Mouse (Mus musculus): ENCODE results near the gene Pdcd2.
"Not testable (repeated sequence)": the region's sequence is repeated elsewhere in the genome, so short reads cannot be mapped to it uniquely, and the experiment has no call there.

The Pdcd2 gene

DNA sequence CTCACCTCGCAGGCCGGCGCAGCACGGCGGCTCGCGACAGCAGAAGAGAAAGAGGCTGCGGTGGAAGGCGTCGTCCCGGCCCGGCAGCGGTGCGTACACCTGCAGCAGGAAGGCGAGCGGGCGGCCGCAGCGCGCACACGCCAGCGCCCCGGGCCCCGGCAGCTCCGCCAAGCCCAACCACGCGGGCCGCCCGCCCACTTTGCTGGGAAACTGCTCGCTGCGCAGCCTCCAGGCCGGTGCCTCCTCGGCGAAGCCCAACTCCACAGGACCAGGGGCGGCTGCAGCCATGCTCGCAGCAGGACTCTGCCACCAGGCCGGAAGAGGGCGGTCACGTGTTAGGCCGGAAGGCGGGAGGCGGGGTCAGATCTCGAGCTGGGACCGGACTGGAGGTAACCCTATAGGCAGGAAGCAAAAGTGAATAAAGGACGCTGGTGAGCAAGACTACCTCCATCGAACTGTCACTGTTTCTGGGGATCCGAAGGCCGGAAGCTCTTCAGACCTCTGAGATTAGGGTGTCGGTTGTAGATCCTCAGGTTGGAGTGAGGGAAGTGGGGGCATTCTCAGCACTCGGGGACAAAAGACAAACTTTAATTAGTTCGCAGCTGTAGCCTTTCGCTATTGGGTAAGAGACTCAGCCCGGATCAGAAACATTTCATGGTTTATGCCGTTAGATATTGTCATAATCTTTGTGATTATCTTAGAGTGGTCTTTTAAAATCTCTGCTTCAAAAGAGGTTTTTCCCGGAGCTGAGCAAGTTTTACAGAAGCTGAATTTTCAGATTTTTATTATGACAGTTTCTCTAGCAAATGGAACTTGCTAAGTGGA is at the start of gene Pdcd2:
Gene Pdcd2, minus strand, starts transcription at position 316 of the 825 bp plus-strand sequence.
- DNase-seq = peak; percentile 96 to 97

DNA sequence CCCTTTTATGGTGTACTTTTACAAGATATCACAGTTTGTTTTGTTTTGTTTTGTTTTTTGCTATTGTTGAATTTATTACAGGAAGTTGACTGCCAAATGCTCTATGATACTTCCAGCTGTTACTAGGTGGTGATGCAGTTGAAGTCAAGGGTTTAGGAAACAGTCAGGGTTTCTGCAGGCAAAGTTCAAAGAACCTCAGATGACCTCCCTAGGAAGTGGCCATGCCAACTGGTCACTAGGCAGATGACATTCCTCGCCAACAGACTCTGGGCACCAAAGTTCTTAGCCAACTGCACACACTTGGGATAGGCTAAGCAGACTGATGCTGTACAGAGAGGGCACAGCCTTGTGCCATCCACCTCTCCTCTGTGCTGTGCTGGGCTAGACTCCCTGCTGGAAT is 48.0 kb upstream of the Pdcd2 start:
- no peak for DNase-seq

DNA sequence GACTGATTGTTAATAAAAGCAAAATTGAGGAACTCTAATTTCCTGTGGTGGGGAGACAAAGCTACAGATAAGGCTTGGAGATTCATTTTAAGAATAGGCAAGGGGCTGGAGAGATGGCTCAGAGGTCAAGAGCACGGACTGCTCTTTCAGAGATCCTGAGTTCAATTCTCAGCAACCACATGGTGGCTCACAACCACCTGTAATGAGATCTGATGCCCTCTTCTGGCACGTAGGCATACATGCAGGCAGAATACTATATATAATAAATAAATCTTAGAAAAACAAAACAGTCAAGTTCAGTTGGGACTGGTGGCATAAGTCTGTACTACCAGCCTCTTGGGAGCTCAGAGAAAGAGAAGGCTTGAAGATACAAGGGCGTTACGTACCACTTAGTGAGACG is 39.8 kb upstream of the Pdcd2 start:
- no peak for DNase-seq

DNA sequence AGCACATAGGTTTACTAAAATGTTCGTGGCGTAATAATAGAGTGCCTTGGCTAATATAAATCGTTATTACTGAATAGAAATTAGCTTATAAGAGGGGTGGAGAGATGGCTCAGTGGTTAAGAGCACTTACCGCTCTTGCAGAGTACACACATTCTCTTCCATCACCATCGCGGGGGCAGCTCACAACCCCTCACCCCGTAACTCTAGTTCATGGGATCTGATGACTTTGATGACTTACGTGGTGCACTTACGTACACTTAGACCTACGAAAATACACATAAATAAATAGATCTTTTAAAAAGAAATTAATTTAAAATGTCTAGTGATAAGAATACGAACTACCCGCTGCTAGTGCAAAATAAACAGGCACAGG is 37.8 kb upstream of the Pdcd2 start:
- DNase-seq = peak; percentile 11 to 31

DNA sequence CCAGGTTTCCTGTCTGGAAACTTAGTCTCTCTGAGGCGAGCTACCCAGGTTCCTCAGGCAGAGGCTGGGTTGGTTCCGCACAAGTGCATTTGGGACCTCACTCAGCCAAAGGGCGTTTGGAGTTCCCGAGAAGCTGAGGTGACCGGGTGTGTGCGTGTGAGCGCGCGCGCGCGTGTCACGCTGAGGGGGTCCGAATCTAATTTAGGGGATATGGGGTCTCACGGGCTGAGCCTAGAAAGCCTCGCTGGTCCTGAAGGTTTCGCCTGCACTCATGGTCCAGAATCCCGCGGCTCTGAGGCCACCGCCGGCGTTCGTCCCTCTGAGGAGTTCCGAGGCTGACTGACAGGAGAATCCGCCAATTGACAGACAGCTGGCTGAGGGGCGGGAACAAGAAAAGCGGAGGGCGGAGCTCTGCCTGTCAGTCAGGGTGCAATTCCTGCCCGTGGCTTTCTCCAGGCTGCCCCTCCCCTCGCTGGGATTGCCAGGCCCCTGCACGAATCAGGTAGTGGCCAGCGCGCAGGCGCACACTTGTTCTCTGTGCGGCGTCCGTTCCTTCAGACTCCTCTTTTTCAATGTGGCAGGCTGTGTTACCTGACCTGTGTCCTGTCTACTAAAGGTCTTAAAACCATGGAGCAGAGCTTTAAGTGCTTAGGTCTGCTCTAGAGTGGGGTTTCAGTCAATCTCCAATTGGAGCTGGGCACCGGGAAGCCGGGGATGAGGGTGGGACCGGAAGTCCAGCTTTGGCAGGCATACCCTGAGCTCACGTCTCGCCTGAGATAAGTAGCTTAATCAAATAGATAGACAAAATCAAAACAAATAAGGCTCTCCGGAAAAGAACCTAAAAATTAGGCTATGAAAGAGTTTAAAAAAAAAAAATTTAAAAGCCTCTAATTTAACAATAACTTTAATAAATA is 37.2 kb upstream of the Pdcd2 start, which contains the start of gene Prdm9:
Gene Prdm9, minus strand, starts transcription at position 341 of the 914 bp plus-strand sequence.
- peak; percentile 100 for DNase-seq

DNA sequence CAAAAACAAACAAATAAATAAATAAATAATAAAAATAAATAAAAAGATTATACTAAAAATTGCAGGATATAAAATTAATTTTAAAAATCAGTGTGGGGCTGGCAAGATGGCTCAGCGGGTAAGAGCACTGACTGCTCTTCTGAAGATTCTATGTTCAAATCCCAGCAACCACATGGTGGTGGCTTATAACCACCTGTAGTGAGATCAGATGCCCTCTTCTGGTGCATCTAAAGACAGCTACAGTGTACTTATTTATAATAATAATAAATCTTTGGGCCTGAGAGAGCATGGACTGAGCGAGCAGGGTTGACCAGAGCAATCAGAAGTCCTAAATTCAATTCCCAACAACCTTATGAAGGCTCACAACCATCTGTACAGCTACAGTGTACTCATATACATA is 32.8 kb upstream of the Pdcd2 start:
- DNase-seq = no peak

DNA sequence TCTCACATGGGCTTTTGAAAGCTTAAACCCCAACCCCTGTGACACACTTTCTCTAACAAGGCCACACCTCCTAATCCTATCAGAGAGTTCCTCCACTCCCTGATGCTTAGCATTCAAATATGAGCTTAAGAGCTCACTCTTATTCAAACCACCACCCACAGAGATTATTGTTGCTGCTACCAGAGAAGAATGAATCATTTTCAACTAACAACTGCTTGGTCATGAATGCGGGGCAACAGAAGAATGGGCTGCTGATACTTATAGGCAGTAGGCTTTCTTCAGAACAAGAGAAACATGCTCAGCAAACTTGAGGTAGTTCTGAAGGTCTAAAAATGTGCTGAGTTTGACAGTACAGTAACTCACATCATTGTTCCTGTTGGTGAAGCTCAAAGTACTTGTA is 22.6 kb upstream of the Pdcd2 start:
- no peak for DNase-seq

DNA sequence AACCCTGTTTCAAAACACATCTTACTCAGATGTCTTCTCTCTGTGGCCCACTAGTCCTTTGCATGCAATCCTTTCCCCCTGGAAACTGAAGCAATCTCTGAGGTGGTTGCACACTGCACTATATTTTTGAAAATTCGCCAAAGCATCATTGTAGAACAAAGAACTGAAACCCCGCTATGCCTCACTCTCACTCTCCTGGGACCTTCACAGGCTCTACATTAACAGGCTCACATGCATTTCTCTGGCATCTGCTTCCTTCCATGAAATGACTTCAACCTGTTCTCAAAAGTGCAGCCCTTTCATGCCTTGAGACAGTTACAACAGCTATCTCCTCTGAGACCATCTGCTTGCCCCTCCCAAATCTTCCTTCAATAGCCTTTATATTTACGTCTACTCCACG is 19.3 kb upstream of the Pdcd2 start:
- DNase-seq = no peak

DNA sequence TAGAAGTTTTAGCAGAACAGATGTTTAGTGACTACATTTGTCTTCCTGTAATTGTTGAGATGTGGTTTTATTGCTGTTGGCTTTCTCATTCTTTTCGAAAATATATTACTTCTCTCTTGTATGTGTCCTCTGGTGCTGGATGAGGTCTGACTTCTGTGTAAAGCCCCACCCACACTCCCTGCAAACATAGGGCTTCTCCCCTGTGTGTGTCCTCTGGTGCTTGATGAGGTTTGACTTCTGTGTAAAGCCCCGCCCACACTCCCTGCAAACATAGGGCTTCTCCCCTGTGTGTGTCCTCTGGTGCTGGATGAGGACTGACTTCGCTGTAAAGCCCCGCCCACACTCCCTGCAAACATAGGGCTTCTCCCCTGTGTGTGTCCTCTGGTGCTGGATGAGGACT is 16.8 kb upstream of the Pdcd2 start:
- not testable (repeated sequence) for DNase-seq

DNA sequence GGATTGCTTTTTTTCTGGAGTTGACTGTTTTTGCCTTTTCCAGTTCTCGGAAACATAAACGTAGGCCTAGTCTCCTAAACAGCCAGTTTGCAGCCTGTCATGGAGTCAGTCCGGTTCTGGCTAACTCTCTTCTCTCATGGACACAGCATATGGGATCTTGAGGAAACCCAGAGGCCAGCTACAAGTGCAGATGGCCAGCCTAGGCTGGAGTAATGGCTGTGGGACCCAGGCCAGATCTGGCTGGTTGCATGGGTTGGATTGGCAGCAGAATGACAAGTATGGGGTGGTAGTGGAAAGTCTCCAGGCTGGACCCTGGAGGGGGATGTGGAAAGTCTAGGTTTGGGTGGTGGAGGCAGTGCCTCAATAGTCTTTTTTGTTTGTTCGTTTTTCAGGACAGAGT is 13.2 kb upstream of the Pdcd2 start:
- DNase-seq = no peak

DNA sequence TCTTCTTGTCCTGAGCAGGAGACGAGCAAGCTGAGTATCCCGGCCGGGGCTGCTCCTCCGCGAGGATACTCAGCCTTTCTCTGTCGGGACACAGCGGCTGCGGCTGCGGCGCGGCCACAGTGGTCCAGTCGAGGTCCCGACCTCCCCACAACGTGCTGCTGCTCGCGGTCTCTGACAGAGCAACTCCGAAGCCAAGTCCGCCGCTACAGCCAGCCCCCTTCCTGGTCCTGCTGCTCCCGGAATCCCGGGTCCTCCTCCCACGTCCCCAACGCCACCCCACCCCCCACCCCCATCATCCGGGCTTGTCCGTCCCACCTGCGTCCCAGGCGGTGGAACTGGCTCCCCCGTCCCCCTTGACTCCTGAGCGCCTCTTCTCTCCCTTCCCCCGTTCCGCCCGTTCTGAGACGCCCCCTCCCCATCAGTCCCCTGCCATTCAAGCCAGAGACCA is 9.4 kb upstream of the Pdcd2 start:
- peak; percentile 32 to 42 for DNase-seq

DNA sequence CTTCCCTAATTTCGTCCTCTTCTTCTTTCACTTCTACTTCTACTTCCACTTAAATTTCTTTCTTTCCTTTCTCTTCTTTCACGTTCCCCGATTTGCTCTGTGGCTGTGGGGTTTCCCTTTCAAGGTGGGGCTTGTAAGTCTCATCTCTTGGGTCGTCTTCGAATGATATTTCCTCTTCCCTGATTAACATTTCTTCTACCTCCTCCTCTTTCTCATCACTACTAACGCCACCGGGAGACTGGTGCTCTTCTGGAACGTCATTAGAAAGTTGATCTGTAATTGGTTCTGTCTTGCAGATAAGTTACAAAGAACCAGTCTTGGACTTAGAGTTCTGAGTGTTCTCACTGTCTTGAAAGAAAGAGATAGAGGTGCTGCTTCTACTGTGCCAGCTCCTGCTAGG is 8.8 kb upstream of the Pdcd2 start:
- no peak for DNase-seq

DNA sequence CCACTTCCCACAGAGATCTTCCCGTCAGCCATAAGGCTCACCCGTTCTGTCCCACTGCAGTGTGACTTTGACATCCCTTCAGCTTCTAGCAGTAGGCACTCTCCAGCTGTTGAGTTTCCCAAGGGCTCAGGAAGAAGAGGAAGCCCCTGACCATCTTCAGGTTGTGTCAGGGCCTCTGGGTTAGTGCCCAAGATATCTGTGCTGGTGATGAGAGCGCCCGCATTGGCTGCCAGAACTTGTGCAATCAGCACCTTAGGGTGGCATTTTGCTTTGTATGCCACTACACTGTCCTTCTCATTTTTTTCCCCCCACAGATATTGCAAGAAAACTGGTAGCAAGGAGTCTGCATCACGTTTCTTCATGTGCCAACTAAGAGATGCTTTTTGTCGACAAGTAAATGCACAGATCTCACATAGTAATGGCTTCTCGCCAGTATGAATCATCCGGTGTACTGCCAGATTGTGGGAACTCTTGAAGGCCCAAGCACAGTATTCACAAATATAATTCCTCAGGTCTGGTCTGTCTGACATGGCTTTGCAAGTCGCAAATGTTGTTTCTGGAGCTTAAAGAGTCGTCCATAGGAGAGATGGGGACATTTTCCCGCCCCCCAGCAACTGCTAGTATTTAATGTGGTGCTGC is 8.2 kb upstream of the Pdcd2 start:
- peak; percentile 27 to 42 for DNase-seq

DNA sequence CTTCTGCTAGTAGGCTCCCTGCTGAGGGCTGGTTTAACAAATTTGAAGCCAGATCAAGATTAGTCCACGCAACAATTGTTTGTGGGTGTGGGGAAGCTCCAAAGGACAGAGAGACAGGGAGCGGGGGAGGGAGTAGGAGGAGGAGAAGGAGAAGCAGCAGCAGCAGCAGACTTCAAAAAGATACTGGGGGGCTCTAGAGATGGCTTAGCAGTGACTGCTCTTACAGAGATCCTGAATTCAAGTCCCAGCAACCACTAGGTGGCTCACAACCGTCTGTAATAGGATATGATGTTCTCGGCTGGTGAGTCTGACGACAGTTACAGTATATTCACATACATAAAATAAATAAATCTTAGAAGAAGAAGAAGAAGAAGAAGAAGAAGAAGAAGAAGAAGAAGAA is 3.0 kb upstream of the Pdcd2 start:
- DNase-seq = peak; percentile 22 to 67

DNA sequence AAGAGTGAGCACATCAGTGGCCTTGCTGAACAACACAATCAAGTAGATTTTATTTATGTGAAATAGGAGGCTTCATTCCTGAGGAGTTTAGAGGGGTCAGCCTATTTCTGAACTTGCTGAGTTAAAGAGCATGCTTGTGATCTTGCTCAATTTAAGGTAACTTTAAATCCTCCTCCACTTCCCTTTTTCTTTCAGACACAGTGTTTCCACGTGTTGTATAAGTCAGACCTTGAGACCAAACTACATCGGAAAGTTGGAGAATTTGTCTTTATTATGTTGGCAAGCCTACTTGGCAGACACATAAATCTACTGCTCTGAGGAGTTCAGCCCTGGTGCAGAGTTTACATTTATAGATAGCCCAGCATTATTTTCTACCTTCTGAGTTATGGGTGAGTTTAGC is 1.8 kb upstream of the Pdcd2 start:
- DNase-seq = no peak

DNA sequence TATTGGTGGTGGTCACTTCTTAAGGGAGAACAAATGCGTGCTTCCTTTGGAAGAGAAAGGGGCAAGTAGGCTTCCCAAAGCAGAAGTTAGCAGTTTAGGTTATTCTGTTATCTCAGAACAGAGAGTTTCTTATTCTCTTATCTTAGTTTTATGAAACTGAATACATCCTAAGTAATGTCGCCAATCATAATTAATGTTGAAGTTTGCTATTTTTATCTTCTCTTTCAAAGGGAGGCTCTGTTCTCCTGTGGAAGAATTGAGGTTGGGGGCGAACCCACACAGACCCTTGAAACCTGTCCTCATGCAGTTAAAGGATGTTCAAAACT is 673 bp upstream of the Pdcd2 start:
- no peak for DNase-seq

DNA sequence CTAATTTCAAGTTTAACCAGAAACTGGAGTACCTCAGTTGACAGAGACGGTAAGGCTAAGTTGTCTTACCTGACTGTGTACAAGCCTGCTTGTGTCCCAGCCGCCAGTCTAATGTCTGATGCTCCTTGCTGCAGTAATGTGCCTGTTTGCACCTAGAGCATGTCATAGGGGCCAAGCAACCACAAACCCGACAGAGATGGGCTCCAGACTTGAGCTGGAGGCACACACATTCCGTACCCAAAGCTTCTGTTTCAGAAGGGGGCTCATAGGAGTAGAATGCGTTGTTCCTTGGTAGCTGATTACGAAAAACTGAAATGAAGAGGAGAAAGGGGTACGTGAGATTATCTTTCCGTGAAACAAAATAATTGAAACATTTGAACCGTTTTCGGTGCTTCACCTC is 797 bp downstream of the Pdcd2 start:
- DNase-seq = peak; percentile 14 to 16

DNA sequence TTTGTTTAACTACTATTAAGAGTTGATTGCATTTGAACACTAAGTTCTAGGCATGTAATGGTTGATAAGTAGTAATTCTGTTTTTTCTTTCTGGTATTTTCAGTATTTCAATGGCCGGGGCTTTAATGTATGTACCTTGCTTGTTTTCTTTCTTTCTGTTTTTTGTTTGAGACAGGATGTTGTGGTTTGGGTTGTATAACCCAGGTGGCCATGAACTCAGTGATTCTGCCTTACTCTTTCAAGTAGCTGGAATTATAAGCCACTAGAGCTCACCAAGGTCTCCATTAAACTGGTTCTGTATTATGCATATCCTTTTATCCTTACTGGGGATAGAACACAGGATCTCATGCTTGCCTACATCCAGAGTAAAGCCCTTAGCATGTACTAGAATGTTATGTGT is 8.3 kb downstream of the Pdcd2 start:
- DNase-seq = no peak

DNA sequence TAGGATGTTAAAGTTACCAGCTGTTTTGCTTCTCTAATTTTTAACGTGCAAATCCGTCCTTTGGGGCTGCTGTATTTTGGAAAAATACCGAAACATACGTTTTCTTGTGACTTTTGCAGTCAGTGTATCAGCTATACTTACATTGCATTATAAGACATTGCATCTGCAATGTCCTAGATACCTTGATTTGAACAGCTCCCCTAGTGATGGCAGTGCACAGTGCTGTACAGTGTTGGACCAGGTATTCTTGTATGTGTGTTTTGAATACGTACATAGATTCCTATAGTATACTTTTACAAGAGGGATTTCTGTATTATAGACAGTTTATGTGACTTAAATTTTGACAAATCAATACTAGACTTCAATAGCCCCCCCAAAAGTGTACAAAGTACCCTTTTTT is 8.9 kb downstream of the Pdcd2 start:
- DNase-seq = no peak

DNA sequence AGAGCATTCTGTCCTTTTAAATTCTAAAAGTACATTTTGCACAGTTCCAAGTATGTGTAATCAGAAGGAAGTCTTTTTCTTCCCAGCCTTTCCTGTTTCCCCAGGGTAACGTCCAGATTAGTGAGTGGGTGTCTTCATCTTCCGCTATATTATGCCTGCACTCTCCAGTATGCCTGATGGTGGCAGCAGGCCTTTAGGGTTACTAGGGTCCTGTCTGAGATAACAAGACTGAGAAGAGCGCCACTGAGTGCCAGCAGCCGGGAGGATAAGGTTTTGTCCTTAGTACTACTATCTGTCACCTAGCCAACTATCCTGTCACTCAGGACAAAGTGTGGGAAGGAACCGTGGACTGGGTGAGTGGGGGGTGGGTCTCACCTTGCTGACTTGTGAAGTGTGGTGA is 9.3 kb downstream of the Pdcd2 start:
- no peak for DNase-seq

DNA sequence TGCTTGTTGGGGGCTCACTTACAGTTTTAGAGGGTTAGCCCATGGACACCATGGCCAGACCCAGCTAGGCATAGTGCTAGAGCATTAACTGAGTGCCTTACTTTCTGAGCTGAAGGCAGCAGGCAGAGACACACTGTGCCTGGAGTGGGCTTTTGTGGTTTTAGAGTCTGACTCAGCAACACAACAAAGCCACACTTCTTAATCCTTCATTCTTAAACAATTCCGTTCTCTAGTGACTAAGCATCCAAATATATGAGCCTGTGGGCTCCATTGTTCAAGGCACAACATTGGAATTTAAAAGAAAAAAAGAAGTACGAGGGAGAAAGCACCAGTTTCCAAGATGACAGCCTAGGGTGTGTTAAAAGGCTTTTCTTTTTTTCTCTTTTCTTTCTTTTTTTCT is 16.4 kb downstream of the Pdcd2 start:
- no peak for DNase-seq

DNA sequence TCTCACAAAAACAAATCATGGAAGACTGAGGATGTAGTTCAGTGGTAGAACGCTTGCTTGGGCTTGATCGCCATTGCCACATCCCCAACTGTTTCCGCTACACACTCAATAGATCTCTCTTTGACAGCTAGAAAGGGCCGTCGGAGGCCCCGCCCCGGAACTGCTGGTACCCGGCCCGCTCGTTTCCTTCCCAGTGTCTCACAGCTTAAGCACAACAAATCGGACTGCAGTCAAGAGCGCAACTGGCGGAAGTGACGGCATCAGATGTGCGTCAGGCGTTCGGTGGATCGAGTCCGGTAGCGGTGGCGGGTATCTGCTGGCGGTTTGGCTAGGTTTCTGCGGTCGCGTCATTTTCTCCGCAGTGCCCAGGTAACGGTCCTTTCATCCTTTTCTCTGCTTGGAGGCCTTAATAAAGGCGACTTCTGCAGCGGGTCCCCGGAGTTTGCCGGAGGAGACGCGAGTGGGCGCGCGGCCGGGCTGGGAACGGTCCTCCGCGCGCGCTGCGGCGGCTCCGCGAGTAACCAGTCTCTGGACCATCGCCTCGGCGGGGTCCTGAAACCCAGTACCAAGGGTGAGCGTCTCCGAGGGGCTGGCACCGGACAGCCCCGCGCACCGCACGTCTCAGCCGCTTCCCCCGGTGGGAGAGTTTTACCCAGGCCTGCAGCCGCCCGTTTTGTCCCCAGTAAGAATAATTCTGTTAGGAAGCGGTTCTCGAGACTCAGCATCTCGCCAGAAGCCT is 27.3 kb downstream of the Pdcd2 start, which contains the start of the genes Psmb1 and Tbp:
Gene Psmb1, minus strand, starts transcription at position 96 of the 739 bp plus-strand sequence.
Gene Tbp, plus strand, starts transcription at position 233 of the 739 bp plus-strand sequence.
- peak; percentile 98 for DNase-seq

DNA sequence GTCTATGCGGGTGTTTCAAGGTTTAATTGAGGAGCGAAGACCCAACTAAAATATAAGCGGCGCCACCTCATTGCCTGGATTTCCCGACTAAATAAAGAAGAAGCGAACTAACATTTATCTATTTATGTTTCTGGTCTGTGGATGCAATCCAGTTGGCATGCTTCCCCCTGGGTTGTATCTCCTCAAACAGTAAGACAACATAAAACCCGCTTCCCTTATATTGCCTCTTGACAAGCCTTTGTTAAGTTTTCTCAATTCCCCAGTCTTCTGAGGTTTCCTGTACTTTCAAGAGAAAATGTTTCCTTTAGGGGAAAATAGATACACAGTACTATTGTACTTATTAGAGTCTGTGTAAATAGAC is 28.4 kb downstream of the Pdcd2 start:
- peak in 1 of 2 experiments; percentile 39 for DNase-seq
